Mouse (Mus musculus) liver, adult 2 months (tissue): Measurements from ENCODE around the gene Pitpna.

Source experiments
- CTCF ChIP-seq: fragments of 200-500 bp; IDR thresholded peaks from 2 replicates; pipeline ENCODE4 v1.5.1; 2011; ENCODE audit warnings: low read depth, low read length, control low read depth
- POLR2A ChIP-seq: fragments of 200-500 bp; IDR thresholded peaks from 2 replicates; pipeline ENCODE4 v1.6.1; 2011; ENCODE audit warnings: low read length, control low read depth; ENCODE audit not compliant: insufficient read depth; ENCODE audit errors: extremely low read depth

- TF ChIP-seq CTCF (no peak), POLR2A (no peak)
These were observed 10.1 kb downstream of the Pitpna start for GRCm38 (mm10) chr11:75598004-75598403.
